Mouse (Mus musculus) brain, embryonic 14.5 days (tissue): Measurements from ENCODE around the gene Pmm1.

Experiments used
- CTCF ChIP-seq: fragments of 200-500 bp; IDR thresholded peaks from 2 replicates; pipeline ENCODE4 v1.5.1; 2012; ENCODE audit warnings: inconsistent platforms, mild to moderate bottlenecking, moderate library complexity, borderline replicate concordance; ENCODE audit not compliant: insufficient read depth, insufficient read length; ENCODE audit errors: extremely low read depth
- POLR2A ChIP-seq: fragments of 200-500 bp; IDR thresholded peaks from 2 replicates; pipeline ENCODE4 v1.6.1; 2012; ENCODE audit warnings: mild to moderate bottlenecking, inconsistent platforms, borderline replicate concordance; ENCODE audit not compliant: poor library complexity, insufficient read depth, insufficient read length, severe bottlenecking; ENCODE audit errors: extremely low read depth

DNA sequence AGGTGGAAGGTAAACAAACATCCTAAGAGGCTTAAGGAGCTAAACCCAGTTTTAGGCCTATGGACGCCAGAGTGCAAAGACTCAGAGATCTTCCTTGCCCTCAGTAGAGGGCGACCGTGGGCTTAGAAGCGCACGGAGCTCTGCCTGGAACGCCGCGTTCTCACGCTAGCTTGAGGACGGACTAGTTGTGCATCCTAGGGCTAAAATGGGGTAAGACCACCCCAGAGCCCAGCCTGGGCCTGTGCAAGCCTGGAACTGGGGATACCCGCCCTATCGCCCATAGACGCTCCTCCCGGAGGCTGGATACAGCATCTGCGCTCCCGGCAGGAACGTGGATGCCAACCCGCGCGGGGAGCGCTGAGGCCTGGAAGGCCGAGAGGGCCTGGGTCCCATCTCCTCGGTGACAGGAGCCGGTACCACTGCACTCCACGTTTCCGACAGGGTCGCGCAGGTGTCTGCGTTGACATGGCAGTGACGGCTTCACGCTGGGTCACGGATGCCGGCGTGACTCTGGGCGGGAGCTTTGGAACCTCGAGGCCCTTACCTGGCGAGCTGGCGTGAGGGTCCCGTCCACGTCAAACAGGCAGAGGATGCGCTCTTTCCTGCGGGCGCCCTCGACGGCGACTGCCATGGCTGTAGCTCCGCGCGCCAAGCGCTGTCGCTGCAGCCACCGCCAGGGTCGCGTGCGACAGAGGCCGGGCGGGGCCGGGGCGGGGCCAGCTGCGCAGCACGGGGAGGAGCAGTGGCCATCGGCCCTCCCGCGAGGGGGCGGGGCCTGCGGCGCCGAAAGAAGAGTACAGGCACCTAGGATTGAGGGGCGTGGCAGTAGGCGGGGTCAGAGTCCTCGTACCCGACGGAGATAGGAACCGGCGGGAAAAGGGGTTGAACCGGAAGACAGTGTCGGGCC, at the start of gene Pmm1:
- TF ChIP-seq CTCF (peak; percentile 79), POLR2A (peak; percentile 52)
